Mouse (Mus musculus): ENCODE data around the gene Rpl32.

GRCm38 (mm10) chr6:115830779-115831601, 22.4 kb upstream of the Rpl32 start:
- TF ChIP-seq MAFK (IDR thresholded peaks at IDR 0.05; ENCODE audit: insufficient read depth, low read depth, low read length) = no peak
- TF ChIP-seq ZNF384 (IDR thresholded peaks at IDR 0.05; ENCODE audit: low read depth, low read length) = no peak

Measured in ES-E14 (cell line).